Mouse (Mus musculus): ENCODE data around the gene Trappc12. TPM values are rescaled to one million over a fixed set of nuclear protein-coding genes. Genes with fewer than 3 reads are reported as not detected.
A peak's percentile ranks its signal among the peaks of the same experiment; 100 is the strongest.

Trappc12 gene
- polyA plus RNA-seq, 1 experiment from 2014 or later, result 19.0 TPM

DNA sequence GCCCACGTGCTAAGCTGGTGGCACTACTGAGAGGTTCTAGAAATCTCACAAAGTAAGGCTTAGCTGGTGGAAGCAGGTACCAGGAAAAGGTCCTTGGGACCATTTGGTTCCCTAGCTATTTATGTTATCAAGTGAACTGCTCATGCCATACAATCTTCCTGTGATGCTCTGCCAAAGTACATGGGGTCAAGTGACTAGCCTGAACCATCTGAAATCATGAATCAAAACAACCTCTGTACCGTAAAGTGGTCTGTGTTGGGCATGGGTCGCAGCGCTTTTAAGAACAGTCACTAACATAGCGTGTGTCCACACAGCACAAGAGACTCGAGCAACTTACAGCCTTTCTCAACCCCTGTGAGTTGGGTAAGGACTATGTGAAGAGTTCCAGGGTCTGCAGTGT is 45.1 kb downstream of the Trappc12 start:
- TF ChIP-seq CTCF (IDR thresholded peaks at IDR 0.05), result no peak
- no peak for TF ChIP-seq EP300 (IDR thresholded peaks at IDR 0.05)
- H3K27me3 ChIP-seq (replicated peaks; ENCODE audit: insufficient read depth, low read length), result no peaks in the 10 kb centered on the region
- H3K9ac ChIP-seq (replicated peaks; ENCODE audit: low read depth), result no peak overlapping the region
- ATAC-seq, result no peak
- no peak overlapping the region for H3K27ac ChIP-seq (ENCODE audit: low read length)
- no peak for DNase-seq (ENCODE audit: low spot score)
- H3K9me3 ChIP-seq (ENCODE audit: low read length), result no peaks in the 10 kb centered on the region
- no peaks in the 10 kb centered on the region for H3K4me1 ChIP-seq (ENCODE audit: insufficient read depth, low read depth, low read length)
- H3K4me3 ChIP-seq (ENCODE audit: low read depth, low read length), result no peak overlapping the region
- 84% methylated on average over 6 of the region's 6 CpGs for WGBS
- H3K4me2 ChIP-seq (replicated peaks; ENCODE audit: low read depth, low read length), result no peak overlapping the region
- peaks cover 8% of the 10 kb centered on the region for H3K36me3 ChIP-seq (ENCODE audit: insufficient read depth, low read length)

GRCm38 (mm10) chr12:28704381-28704780 is 45.9 kb downstream of the Trappc12 start:
- Histone ChIP-seq H3K4me2 (replicated peaks; ENCODE audit: low read depth, low read length) (no peak overlapping the region), H3K9ac (replicated peaks; ENCODE audit: low read depth) (no peak overlapping the region), H3K4me1 (ENCODE audit: insufficient read depth, low read depth, low read length) (no peaks in the 10 kb centered on the region), H3K27ac (ENCODE audit: low read length) (no peak overlapping the region), H3K36me3 (ENCODE audit: insufficient read depth, low read length) (peaks cover 5% of the 10 kb centered on the region; the same call in 1 of the 2 replicates), H3K4me3 (ENCODE audit: low read depth, low read length) (no peak overlapping the region), H3K27me3 (replicated peaks; ENCODE audit: insufficient read depth, low read length) (no peaks in the 10 kb centered on the region), H3K9me3 (ENCODE audit: low read length) (no peaks in the 10 kb centered on the region)
- ATAC-seq (no peak), DNase-seq (ENCODE audit: low spot score) (no peak)
- TF ChIP-seq EP300 (IDR thresholded peaks at IDR 0.05), result no peak
- peak; percentile 33 for TF ChIP-seq CTCF (IDR thresholded peaks at IDR 0.05)
- 20% methylated on average over 12 of the region's 12 CpGs for WGBS

- no peak overlapping the region for H3K4me2 ChIP-seq (replicated peaks; ENCODE audit: low read depth, low read length)
- 82% methylated on average over 11 of the region's 11 CpGs for WGBS
- ATAC-seq, result no peak
These were observed 49.0 kb downstream of the Trappc12 start for GRCm38 (mm10) chr12:28701302-28701701.

DNA sequence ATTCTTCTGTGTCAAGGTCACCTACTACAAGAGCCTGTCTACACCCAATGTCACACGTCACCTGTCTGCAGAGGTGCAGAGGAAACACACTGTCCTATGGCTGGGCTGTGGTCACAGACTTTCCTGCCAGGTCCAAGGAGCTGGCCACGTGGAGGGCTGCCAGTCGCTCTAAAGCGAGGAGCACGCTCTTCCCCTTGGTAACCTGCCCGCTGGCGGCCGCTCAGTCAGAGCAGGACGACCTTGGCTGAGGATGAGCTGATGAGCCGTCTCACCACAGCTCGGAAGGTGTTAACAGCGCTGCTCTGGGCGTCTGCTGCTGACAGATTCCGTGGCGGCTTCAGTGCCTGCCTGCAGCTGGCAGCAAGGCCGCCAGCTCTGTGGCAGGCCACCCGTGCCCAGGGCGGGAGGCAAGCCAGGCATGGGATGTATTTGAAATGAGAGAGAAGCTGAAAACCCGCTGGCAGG is 49.7 kb downstream of the Trappc12 start:
- no peak for ATAC-seq
- no peak overlapping the region for H3K4me3 ChIP-seq (ENCODE audit: low read depth, low read length)
- H3K4me1 ChIP-seq (ENCODE audit: insufficient read depth, low read depth, low read length), result no peaks in the 10 kb centered on the region
- TF ChIP-seq CTCF (IDR thresholded peaks at IDR 0.05), result no peak
- no peak for TF ChIP-seq EP300 (IDR thresholded peaks at IDR 0.05)
- H3K9me3 ChIP-seq (ENCODE audit: low read length), result no peaks in the 10 kb centered on the region
- no peak overlapping the region for H3K27ac ChIP-seq (ENCODE audit: low read length)
- no peak overlapping the region for H3K4me2 ChIP-seq (replicated peaks; ENCODE audit: low read depth, low read length)
- H3K9ac ChIP-seq (replicated peaks; ENCODE audit: low read depth), result no peak overlapping the region
- WGBS, result 72% methylated on average over 19 of the region's 19 CpGs
- H3K36me3 ChIP-seq (ENCODE audit: insufficient read depth, low read length), result peaks cover 5% of the 10 kb centered on the region; the same call in 1 of the 2 replicates
- H3K27me3 ChIP-seq (replicated peaks; ENCODE audit: insufficient read depth, low read length), result no peaks in the 10 kb centered on the region
- no peak for DNase-seq (ENCODE audit: low spot score)

More at GRCm38 (mm10) chr12:28701302-28701701, 49.0 kb downstream of the Trappc12 start:
- TF ChIP-seq CTCF (IDR thresholded peaks at IDR 0.05) (no peak), EP300 (IDR thresholded peaks at IDR 0.05) (no peak)
- H3K36me3 ChIP-seq (ENCODE audit: insufficient read depth, low read length), result peaks cover 5% of the 10 kb centered on the region; the same call in 1 of the 2 replicates
- H3K4me1 ChIP-seq (ENCODE audit: insufficient read depth, low read depth, low read length), result no peaks in the 10 kb centered on the region
- no peak overlapping the region for H3K27ac ChIP-seq (ENCODE audit: low read length)
- no peak for DNase-seq (ENCODE audit: low spot score)
- no peak overlapping the region for H3K4me3 ChIP-seq (ENCODE audit: low read depth, low read length)
- no peaks in the 10 kb centered on the region for H3K27me3 ChIP-seq (replicated peaks; ENCODE audit: insufficient read depth, low read length)
- H3K9me3 ChIP-seq (ENCODE audit: low read length), result no peaks in the 10 kb centered on the region
- no peak overlapping the region for H3K9ac ChIP-seq (replicated peaks; ENCODE audit: low read depth)

GRCm38 (mm10) chr12:28700101-28700511 is 50.2 kb downstream of the Trappc12 start:
- TF ChIP-seq CTCF (IDR thresholded peaks at IDR 0.05) (no peak), EP300 (IDR thresholded peaks at IDR 0.05) (no peak)
- H3K9me3 ChIP-seq (ENCODE audit: low read length), result no peaks in the 10 kb centered on the region
- H3K9ac ChIP-seq (replicated peaks; ENCODE audit: low read depth), result no peak overlapping the region
- no peak overlapping the region for H3K27ac ChIP-seq (ENCODE audit: low read length)
- H3K4me3 ChIP-seq (ENCODE audit: low read depth, low read length), result no peak overlapping the region
- ATAC-seq (no peak), DNase-seq (ENCODE audit: low spot score) (no peak)
- no peak overlapping the region for H3K4me2 ChIP-seq (replicated peaks; ENCODE audit: low read depth, low read length)
- H3K27me3 ChIP-seq (replicated peaks; ENCODE audit: insufficient read depth, low read length), result no peaks in the 10 kb centered on the region
- H3K36me3 ChIP-seq (ENCODE audit: insufficient read depth, low read length), result peaks cover 5% of the 10 kb centered on the region; the same call in 1 of the 2 replicates
- no peaks in the 10 kb centered on the region for H3K4me1 ChIP-seq (ENCODE audit: insufficient read depth, low read depth, low read length)
- 25% methylated on average over 2 of the region's 3 CpGs for WGBS

GRCm38 (mm10) chr12:28699656-28700055 is 50.6 kb downstream of the Trappc12 start:
- peak; percentile 68 for DNase-seq (ENCODE audit: low spot score)
- H3K27me3 ChIP-seq (replicated peaks; ENCODE audit: insufficient read depth, low read length), result no peaks in the 10 kb centered on the region
- no peaks in the 10 kb centered on the region for H3K9me3 ChIP-seq (ENCODE audit: low read length)
- ATAC-seq, result peak; percentile 57
- no peak overlapping the region for H3K4me2 ChIP-seq (replicated peaks; ENCODE audit: low read depth, low read length)
- H3K4me3 ChIP-seq (ENCODE audit: low read depth, low read length), result no peak overlapping the region
- H3K27ac ChIP-seq (ENCODE audit: low read length), result no peak overlapping the region
- TF ChIP-seq CTCF (IDR thresholded peaks at IDR 0.05), result peak; percentile 93
- TF ChIP-seq EP300 (IDR thresholded peaks at IDR 0.05), result no peak
- 12% methylated on average over 6 of the region's 6 CpGs for WGBS
- no peak overlapping the region for H3K9ac ChIP-seq (replicated peaks; ENCODE audit: low read depth)
- no peaks in the 10 kb centered on the region for H3K4me1 ChIP-seq (ENCODE audit: insufficient read depth, low read depth, low read length)
- peaks cover 5% of the 10 kb centered on the region; the same call in 1 of the 2 replicates for H3K36me3 ChIP-seq (ENCODE audit: insufficient read depth, low read length)

Measured in lung, postnatal 0 days (tissue).